Mouse (Mus musculus) skeletal muscle tissue, adult 2 months (tissue): ENCODE measurements around the gene Pcare.
A peak's percentile ranks its signal among the peaks of the same experiment; 100 is the strongest.

Source experiments
- DNase-seq: peaks from one replicate; pipeline ENCODE4 v3.0.0-alpha.2; 2012; ENCODE audit warnings: low read depth, low spot score

Gene Pcare

DNA sequence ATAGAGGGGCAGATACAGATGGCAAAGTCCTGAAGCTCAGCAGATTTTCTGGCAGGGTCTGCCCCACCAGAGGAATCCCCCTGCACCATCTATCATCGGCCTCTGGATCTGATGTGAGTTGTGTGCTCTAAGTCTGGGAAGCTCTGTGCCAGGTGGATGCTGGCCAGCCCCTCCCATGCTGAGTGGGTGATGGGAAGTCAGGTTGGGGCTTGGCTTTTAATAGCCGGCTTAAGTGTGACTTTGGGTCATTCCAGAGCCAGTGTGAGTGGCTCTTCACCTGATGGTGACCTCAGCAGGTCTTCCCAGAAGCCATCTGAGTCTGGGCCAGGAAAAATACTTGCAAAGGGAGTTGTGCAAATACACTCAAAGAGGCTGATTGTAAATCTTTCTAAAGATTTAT is 22.0 kb downstream of the Pcare start:
- DNase-seq: peak; percentile 89

DNA sequence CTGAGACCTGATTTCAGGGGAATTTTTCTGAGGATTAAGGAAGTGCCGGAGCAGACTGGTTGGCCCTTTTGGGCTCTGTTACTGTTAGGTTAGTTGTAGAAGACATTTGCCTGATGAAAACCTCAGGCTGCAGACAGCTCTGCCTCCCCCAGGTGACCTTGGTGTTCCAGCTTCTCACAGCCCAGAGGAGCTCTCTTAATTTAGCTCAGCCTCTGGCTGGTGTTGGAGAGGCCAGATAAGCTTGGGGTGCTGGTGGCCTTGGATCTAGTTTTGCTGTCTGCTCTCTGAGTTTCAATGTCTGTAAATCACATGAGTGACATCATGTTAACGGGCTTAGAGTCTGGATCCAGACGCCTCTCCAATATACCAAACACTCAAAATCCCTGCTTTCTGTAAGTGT is 31.7 kb downstream of the Pcare start:
- DNase-seq: peak; percentile 64

DNA sequence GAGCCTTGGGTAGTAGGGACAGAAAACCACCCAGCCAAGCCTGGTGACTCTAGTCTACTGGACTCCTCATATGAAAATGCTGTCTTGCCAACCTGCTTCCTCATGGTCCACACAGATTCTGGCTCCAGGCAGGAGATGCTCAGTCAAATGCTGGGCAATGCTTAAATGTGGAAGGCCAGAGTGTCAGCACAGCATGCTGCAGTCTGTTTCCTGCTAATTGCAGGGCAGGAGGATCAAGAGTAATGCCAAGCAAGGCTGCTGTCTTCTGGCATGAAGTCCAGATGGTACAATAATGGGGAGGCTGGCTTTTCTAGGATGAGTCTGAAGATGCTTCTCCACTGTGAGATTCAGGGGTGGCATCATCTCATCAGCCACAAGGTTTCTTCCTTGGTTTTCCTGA is 32.3 kb downstream of the Pcare start:
- no peak for DNase-seq

DNA sequence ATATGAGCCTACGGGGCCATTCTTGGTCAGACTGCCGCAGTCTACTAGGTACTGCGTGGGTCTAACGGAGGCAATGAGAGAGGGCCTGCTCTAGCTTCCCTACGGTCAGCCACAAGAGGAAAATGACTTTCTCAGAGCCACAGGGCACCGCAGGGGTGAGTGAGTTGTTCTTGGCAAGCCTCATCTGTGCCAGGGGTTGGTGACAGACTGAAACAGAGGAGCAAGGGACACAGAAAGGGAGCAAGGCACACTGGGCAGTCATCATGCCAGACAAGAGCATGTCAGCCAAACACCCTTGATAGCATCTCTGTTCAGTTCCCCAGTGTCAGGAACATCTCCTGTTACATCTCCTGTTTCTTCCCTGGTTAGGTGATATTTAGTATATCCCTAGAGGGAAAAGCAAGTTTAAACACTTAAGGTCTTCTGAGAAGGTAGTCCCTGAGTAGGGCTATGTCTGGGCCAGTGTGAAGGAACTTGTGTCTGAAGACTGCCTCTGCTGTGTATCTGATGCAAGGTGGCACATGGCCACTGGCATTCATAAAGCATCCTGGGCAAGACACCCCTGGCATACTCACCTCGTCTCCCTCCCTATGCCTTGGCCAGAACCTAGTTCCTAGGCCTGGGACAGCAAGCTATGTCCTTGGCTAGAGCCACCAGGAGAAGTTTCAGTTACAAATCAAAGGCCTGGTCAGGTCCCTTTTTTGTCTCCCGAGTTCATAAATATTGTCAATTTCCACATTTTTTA is 34.6 kb downstream of the Pcare start:
- peak; percentile 88 for DNase-seq

DNA sequence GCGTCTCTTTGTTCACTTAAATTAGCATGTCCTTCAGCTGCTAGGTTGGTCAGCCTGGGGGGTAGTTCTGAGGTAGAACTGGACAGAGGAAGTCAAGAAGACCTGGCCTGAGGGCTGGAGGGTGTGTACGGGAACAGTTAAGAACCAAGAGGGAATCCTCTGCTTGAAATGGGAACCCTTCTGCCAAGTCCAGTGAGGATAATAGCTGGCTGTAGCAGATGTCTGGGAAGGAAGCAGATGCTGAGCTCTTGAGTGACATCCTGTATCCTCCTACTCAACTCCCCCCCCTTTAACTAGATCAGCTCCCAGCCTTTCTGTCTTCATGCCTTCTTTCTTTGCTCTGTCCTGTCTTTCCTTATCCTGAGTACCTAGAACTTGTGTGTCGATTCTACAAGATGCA is 37.7 kb downstream of the Pcare start:
- DNase-seq: no peak

DNA sequence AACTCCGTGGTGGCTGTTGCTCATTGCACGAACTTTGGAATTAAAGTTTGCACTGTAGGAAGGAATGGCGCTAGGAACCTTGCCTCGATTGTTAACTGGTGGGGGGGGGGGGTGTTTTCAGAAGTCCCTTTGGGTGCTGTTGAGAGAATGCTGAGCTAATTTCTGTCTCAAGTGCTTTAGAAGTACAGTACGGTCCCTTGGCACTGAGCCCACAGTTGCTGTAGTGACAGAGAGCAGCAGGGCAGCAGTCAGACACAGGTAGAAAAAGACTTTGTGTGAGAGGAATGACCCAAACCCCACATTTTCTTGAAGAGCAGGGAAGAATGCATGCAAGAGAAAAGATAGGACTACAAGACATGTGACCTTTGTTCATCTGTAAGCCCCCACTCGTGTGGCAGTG is 40.4 kb downstream of the Pcare start:
- no peak for DNase-seq

DNA sequence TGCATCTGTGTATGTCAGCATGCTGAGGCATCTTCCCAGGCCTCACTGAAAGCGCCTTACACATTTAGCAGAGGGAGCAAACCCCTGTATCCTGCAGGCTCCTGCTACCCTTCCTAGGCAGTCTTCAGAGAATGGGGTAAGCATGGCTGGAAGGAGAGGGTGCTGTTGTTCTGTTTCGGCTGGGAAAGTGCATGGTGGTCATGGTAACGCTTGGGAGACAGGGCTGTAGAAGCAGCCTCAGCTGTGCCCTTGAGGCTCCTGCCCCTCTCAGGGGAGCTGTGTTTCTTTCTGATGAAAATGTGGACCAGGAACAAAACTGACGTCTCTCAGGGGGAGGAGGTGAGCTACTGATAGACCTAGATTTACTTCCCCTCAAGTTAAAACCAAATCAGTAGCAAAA is 45.0 kb downstream of the Pcare start:
- DNase-seq: no peak

DNA sequence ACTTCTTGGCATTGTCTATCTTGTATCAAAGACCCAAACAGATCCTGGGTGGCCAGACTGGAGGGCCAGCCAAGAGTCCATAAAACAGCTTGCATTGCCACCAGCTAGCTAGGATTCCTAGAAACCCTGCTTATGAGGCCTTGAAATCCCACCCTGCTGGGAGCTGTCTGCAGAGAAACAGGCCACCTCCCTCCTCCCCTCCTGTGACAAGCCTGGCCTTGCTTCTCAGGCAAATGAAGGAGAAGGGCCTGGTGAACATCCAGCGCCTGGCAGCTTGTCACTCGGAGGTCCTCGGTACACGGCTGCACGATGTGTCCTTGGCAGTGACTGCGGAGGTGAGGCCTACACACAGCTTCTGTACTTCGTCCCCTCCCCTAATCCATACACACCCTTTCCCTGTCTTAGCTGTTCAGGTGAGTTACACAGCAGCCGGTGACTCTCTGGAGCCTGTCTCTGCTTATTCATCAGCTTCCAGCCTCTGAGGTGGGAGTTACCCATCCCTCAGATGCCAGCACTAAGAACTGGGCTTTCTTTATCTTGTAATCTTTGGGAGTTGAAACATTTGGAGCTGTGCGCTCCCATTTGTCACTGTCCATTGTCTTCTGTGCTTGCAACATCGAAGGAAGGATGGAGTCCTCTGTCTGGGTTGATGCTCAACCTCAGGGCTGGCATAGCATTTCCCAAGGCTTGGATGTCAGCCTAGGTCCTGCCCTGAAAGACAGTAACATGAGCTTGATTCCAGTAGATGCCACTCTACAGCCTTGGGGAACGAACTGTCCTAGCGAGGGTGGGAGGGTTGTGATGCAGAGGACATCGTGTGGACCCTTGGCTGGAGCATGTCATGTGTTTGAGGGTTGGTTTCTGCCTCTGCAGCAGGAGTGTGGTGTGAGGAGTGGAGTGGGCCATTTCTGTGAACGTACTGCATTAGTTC is 46.9 kb downstream of the Pcare start:
- peak; percentile 58 for DNase-seq

DNA sequence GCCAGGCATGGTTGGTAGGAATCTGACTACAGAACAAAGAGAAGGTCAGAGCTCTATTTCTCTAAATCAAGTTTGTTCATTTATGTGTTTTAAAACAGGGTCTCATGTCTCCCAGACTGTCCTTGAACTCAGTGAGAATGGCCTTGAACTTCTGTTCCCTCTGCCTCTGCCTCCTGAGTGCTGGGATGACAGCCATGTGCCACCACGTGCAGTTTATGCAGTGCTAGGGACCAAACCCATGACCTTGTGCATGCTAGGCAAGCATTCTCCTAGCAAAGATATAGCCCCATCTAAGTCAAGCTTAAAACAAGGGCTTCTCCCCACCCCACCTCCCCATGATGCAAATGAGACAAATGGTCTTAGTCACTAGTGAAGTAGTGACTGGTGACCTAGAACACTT is 47.6 kb downstream of the Pcare start:
- DNase-seq: no peak

DNA sequence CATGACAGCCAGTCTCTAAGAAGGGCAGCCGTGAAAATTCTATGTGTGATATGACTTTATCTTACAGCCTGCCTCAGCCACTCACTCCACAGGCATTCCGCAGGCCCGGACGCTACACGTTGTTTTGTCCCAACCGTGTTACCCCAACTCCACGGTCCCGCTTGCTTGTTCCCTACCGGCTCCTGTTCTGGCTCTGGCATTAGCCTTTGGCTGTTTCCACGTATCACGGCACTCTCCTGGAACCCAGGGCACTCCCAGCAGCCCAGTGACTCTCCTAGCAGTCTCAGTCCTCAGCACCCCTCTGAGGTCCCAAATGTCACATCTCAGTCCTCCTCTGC is 54.1 kb downstream of the Pcare start:
- no peak for DNase-seq

DNA sequence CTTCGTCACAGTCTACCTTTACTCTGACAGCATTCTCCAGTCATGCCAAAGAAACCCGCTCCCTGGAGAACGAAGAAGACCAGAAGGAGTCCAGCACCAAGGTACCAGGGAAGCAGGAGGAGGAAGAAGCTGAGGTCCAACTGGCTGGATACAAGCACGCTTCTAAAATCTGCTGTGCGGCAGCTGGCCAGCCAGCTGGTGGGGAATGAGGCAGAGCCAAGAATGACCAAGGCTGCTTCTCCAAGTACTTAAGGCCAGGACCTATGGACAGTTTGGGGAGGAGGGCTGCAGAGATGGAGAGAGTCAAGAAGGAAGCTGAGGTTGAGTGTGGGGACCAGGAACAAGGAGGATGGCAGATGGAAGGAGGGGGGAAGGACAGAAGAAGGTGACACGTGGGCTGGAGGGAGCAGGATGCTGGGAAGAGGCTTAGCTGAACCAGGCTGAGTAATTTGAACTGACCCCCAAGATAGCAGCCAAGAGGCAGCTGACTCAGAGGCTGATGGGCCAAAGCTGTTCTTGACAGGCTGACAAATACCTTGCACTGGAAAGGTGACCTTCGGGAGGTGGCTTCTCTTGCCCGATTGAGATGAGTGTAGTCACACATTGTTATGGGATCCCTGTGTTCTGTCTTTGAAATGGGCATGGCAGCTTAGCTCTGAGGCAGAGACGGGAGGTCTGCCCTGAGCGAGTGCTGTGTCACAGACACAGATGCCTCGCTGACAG is 54.6 kb downstream of the Pcare start:
- peak; percentile 91 for DNase-seq

DNA sequence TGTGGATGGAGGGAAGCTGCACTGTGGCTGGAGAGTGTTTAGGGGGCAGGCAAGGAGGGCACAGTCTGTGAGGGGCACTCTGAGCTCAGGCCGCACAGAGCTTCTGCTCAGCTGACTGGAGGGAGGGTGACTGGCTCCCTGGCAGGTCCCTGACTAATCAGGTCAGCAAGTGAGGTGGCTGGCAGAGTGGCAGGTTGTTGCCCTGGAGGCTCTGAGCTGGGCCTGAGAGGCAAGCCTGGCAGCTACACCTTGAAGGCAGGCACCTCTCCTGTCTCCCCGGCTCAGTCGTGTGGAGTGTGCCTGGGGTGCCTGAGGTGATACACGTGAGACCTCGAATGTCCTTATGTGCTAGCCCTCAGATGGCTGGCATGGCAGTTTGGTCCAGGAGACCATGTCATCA is 56.3 kb downstream of the Pcare start:
- peak; percentile 89 for DNase-seq

DNA sequence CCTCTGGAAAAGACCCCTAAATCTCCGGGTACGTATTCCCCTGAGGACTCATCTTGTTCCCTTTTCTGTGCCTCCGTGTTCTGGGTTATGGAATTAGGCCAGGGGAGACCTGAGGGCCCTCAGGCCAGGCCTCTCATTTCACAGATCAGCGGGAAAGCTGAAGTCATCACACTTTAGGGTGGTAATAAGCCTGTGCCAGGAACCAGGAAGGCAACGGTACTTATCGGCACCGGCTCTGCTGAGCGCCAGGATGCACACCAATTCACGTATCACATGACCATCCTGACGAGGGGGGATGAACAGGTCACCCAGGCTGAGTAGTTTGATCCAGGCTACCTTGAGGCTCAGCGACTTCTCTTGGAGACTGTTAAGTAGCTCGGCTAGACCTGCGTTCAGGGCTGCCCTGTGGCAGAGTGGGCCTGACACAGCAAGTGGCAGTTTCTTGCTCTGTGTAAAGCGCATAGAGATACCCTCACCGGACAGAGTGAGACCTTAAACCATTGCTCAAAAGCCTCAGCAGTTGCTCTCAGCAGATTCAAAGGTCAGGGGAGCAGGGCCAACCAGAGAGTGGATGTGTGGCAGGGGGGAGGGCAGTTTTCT is 56.9 kb downstream of the Pcare start:
- DNase-seq: peak; percentile 59

DNA sequence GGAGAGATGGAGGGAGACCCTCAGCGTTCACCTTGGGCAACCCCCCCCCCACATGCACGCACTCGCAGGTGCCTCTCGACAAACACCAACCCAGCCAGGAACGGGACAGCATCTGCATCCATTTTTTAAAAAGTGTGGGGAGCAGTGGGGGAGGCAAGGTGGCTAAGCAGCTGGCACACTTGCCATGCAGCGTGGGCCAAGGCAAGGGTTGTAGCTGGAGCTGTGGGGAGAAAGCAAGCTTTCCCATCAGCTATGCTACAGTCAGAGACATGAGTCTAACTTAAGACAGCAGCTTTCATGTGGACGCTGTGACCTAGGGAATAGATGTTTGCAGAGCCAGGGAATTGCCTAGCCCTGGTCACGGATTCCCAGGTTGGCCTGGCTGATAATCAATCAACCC is 57.5 kb downstream of the Pcare start:
- no peak for DNase-seq

DNA sequence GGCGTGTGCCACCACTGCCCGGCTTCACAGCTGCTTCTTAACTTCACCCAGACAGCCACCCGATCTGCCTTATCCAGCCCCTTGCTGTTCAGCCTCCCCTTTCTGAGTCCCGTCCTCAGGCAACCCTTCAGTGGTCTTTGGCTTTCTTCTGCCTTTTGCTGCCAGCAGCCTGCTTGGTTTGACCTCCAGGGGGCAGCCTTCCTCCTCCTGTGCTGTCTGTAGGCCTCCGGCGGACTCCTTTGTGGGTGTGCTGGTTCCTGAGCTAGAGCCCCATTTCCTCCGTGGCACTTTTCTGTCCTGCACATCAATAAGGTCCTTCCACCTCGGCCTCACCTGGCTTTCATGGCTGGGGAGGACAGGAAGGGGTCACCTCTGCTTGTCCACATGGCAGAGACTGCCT is 58.9 kb downstream of the Pcare start:
- no peak for DNase-seq
